Mouse (Mus musculus): ENCODE results near the gene Tigd3. TPM values are rescaled to one million over a fixed set of nuclear protein-coding genes. Genes with fewer than 3 reads are reported as not detected.

Gene Tigd3
- polyA plus RNA-seq, 1 experiment from 2014 or later: 9.5 TPM

DNA sequence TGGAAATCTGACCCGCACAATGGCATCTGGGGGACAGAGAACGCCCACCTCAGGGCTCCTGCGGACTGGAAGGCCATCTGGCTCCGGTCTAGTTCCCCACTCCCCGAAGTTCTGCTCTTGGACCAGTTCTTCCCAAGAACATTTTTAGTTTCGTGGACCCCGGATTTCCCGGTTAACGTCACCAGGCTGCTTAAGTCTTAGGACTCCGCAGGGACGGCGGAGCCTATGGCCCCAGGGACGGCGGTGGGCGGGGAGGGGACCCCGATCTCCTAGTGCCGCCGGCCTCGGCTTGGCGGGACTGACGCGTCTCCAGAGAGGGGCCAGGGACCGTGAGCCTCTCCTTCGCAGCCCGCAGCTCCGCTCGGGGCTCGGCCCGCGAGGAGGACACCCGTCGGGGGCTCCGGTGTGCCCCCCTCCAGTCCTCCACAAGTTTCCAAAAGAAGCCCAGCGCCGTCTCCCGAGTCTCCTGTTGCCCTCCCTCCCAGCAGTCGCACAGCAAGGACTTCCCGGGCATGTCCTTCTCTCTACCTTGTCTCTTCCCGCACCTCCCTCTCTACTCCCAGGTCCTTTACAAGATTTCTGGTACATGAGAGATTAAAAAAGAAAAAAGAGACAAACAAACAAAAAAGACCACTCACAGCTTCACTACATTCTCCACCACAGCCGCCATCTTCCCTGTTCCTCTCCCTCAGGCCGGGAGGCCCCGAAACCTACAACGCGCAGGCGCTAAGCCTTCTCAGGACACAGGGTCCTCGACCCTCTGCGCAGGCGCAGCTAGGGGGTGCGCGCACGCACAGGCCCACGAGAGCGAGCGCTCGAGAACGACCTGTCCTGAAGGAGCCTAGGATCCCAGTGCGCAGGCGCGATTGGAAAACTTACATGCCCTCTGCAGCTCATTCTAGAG lies 18.4 kb upstream of the Tigd3 start:
- Histone ChIP-seq H3K27me3 (ENCODE audit: low read depth, poor library complexity, severe bottlenecking) (no peaks in the 10 kb centered on the region), H3K4me1 (peaks cover 31% of the 10 kb centered on the region), H3K4me3 (peak overlapping the region; percentile 85), H3K27ac (replicated peaks) (peak overlapping the region; percentile 94), H3K36me3 (peaks cover 38% of the 10 kb centered on the region), H3K9me3 (replicated peaks) (no peaks in the 10 kb centered on the region)
- DNase-seq (ENCODE audit: low spot score): peak; percentile 100
- WGBS: under 1% methylated on average over 59 of the region's 59 CpGs

DNA sequence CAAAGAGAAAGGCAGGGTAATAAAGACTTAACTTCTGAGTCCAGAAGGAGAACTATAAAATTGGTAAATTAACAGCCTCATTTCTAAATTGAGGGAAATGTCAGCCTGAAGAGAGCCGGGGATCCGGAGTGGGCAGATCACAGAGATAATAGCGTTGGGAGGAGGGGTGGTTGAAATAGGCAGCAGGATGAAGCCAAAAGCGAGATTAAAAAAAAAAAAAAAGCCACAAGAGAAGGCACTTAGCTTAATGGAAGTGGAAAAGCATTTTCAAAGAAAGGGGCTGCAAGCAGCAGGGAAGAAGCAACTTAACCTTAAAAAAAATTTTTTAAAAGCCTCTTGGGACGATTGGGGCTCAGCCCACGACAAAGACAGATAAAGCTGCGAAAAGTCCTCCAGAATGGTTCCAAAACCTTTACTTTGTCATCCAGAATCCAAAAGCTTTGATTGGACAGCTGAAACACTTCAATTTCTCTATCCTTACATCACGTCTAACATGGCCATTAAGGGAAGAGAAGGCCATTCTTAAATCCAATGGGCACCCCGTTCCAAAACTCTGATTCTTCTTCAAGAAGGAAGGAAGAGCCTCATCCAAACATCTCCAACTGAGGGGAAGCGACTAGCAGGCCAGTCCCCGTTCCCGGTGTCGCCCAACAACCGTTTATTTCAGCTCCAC lies 17.6 kb upstream of the Tigd3 start:
- Histone ChIP-seq H3K27me3 (ENCODE audit: low read depth, poor library complexity, severe bottlenecking) (no peaks in the 10 kb centered on the region), H3K4me3 (peak overlapping the region; percentile 85), H3K27ac (replicated peaks) (peak overlapping the region; percentile 94), H3K36me3 (peaks cover 41% of the 10 kb centered on the region), H3K9me3 (replicated peaks) (no peaks in the 10 kb centered on the region), H3K4me1 (peaks cover 31% of the 10 kb centered on the region)
- DNase-seq (ENCODE audit: low spot score): no peak
- WGBS: 15% methylated on average over 14 of the region's 14 CpGs

DNA sequence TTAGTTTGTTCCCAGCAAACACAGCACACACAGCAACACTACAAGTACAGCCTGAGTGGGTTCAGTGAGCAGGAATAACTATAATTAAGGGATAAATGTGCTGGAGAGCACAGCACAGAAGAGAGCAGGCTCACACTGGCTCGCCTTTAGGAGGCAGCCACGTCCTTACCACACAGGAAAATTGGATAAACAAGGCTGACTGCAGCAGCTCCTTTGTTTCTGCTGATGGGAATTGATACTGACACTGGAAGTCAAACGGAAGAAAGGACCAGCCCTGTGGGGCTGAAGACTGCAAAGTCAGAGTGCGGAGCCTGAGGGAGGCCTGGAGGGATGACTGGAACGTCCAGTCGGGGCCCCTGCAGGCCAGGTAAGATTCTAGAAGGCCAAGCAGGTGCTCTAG lies 16.3 kb upstream of the Tigd3 start:
- Histone ChIP-seq H3K4me3 (peak overlapping the region; percentile 85), H3K4me1 (peaks cover 31% of the 10 kb centered on the region), H3K36me3 (peaks cover 52% of the 10 kb centered on the region), H3K27me3 (ENCODE audit: low read depth, poor library complexity, severe bottlenecking) (no peaks in the 10 kb centered on the region), H3K9me3 (replicated peaks) (no peaks in the 10 kb centered on the region), H3K27ac (replicated peaks) (peak overlapping the region; percentile 49)
- 74% methylated on average over 6 of the region's 6 CpGs for WGBS
- DNase-seq (ENCODE audit: low spot score): no peak

DNA sequence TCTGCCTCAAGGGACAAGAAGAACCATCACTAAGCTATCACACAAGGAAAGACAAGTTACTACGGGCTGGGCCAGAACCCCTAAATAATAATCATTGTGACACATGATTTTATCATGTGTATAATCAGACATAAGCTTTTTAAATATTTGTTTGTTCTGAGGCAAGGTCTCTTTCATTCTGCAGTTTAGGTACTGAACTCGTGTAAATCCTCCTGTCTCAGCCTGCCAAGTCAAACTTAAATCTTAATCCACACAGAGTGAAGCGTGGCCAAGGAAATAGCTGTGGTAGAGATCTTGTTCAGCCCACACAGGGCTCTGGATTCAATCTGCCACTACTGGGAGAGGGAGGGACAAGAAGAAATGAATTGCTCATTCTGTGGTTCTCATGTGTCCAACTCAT lies 13.3 kb upstream of the Tigd3 start:
- Histone ChIP-seq H3K27me3 (ENCODE audit: low read depth, poor library complexity, severe bottlenecking) (no peaks in the 10 kb centered on the region), H3K36me3 (peaks cover 75% of the 10 kb centered on the region), H3K4me1 (peaks cover 20% of the 10 kb centered on the region), H3K9me3 (replicated peaks) (no peaks in the 10 kb centered on the region), H3K4me3 (no peak overlapping the region), H3K27ac (replicated peaks) (no peak overlapping the region)
- WGBS: 95% methylated on average over 3 of the region's 3 CpGs
- no peak for DNase-seq (ENCODE audit: low spot score)

DNA sequence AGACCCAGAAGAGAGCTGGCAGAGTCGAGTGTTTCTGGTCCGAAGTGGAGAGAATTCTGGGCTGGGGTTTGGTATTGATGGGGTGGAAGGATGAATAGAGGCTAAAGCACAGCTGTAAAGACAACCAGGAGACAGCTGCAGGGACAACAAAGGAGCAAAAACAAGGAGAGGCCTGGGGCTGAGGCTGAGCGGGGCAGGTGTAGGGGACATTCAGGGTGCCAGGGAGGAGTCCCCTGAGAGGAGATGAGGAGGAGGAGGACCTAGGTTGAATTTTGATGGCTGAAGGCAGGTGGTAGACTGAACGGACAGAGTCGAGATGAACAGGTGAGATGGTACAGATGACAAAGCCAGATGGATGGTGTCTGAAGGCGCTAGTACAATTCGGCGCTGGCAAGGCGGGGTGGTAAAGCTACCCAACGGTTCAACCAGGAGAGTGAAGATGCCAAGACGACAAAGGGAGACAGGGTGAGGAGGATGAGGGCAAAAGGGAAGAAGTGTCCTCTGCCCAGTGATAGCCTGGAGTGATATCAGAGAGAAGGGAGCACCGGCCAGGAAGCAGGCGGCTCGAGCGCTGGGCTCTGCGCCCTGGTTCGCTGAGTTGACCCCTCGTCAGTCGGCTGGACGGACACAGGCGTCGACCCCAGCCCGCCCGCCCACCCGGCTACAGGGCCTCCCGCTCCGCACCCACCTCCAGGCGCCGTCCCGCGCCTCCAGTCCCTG lies 507 bp downstream of the Tigd3 start:
- Histone ChIP-seq H3K27me3 (ENCODE audit: low read depth, poor library complexity, severe bottlenecking) (no peaks in the 10 kb centered on the region), H3K27ac (replicated peaks) (peak overlapping the region; percentile 93), H3K36me3 (peaks cover 54% of the 10 kb centered on the region), H3K4me1 (peaks cover 32% of the 10 kb centered on the region), H3K4me3 (peak overlapping the region; percentile 69), H3K9me3 (replicated peaks) (no peaks in the 10 kb centered on the region)
- WGBS: 9% methylated on average over 31 of the region's 31 CpGs
- DNase-seq (ENCODE audit: low spot score): no peak

DNA sequence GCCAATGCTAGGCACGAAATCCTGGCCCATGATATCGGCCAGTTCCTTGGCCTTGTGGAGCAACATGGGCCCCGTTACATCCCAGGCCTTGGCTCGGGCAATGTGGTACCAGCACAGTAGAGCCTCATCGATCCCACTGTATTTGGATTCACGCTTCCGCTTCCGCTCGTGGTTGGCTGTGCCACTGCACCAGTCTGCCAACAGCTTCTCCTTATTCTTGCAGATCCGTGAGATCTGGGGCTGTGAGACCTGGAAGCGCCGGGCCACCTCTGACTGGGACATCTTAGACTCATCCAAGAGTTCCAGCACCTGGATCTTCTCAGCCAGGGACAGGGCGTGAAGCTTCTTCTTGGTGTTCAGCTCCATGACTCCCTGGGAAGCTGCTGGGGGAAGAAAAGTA lies 1.2 kb downstream of the Tigd3 start:
- Histone ChIP-seq H3K27ac (replicated peaks) (peak overlapping the region; percentile 93), H3K4me1 (peaks cover 32% of the 10 kb centered on the region)

DNA sequence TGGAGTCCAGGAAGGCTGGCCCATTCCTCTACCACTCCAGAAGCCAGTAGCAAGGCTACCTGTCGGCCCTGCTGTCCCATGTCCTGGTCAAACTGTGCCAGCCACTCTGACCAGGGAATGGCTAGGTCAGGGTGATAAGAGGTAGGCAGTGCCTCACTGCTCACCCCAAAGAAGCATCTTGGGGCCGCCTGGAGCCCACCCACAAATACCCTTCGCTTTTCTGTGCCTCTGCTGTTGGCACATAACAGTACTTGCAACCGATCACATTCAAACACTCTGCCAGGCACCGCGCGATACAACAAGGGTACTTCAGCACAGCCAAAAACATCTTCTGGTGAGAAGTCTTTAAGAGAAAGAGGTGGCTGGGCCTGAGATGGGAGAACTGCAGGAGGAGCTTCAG lies 1.7 kb downstream of the Tigd3 start:
- peaks cover 32% of the 10 kb centered on the region for H3K4me1 ChIP-seq
- H3K36me3 ChIP-seq: peaks cover 43% of the 10 kb centered on the region
- H3K27ac ChIP-seq (replicated peaks): no peak overlapping the region
- no peak for DNase-seq (ENCODE audit: low spot score)
- 93% methylated on average over 7 of the region's 7 CpGs for whole genome bisulfite sequencing
- no peaks in the 10 kb centered on the region for H3K27me3 ChIP-seq (ENCODE audit: low read depth, poor library complexity, severe bottlenecking)
- no peaks in the 10 kb centered on the region for H3K9me3 ChIP-seq (replicated peaks)
- H3K4me3 ChIP-seq: peak overlapping the region; percentile 69; the same call in 1 of the 2 replicates

More for the DNA sequence above, 1.2 kb downstream of the Tigd3 start:
- H3K27me3 ChIP-seq (ENCODE audit: low read depth, poor library complexity, severe bottlenecking): no peaks in the 10 kb centered on the region
- H3K9me3 ChIP-seq (replicated peaks): no peaks in the 10 kb centered on the region
- DNase-seq (ENCODE audit: low spot score): no peak
- H3K36me3 ChIP-seq: peaks cover 47% of the 10 kb centered on the region
- peak overlapping the region; percentile 69 for H3K4me3 ChIP-seq
- WGBS: 94% methylated on average over 13 of the region's 13 CpGs

DNA sequence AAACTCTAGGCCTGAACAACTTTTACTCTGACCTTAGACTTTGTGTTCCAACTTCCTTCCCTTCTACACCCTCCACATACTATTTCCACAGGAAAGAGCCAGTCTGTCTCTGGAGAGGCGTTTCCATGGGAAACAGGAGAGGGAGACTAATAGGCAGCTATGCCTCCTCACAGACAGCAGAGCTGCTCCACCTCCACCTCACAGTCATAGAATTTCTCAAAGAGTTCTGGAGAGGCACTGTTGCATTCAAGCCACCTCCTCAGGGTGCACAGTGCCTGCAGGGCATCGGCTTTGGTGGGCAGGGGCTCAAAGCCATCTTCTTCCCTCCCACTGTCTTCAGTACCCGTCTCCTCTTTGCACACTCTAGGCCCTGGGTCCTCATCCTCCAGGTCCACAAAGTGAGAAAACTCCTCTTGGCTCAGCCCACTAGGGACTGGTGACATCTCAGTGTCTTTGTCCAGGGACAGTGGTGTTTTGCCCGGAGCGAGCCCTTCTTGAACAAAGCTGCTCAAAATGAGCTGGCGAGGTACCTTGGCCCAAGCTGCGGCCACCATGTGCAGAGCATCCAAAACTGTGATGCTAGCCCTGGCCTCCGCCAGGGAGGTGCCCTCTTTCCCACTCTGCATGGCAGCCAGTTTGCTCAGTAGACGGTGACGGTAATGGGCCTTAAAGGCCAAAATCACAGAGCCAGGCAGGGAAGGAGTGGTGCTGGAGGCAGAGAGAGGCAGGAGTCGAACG lies 2.3 kb downstream of the Tigd3 start:
- Histone ChIP-seq H3K4me3 (peak overlapping the region; percentile 69; the same call in 1 of the 2 replicates), H3K9me3 (replicated peaks) (no peaks in the 10 kb centered on the region), H3K4me1 (peaks cover 32% of the 10 kb centered on the region), H3K27ac (replicated peaks) (no peak overlapping the region), H3K36me3 (peaks cover 37% of the 10 kb centered on the region), H3K27me3 (ENCODE audit: low read depth, poor library complexity, severe bottlenecking) (no peaks in the 10 kb centered on the region)
- no peak for DNase-seq (ENCODE audit: low spot score)
- 94% methylated on average over 12 of the region's 12 CpGs for WGBS

DNA sequence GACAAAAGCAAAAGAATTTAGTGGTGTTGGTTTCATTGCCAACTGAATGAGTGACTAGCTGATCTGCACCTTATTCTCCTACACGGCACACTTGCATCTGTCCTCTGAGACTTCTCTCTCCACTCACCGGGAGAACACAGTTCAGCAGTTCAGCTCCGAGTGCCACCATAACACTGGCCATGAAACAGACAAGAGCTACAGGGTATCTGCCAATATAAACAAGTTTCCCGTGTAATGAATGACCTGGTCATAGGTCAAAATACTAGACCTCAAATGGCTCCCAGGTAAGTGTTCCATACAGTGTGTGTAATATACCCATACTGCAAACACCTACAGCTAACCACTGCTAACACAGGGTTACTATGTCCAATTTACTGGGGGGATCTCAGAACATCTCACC lies 4.7 kb downstream of the Tigd3 start:
- WGBS: 82% methylated on average over 4 of the region's 4 CpGs
- Histone ChIP-seq H3K4me1 (peaks cover 26% of the 10 kb centered on the region), H3K27ac (replicated peaks) (no peak overlapping the region), H3K9me3 (replicated peaks) (no peaks in the 10 kb centered on the region), H3K27me3 (ENCODE audit: low read depth, poor library complexity, severe bottlenecking) (no peaks in the 10 kb centered on the region), H3K4me3 (no peak overlapping the region), H3K36me3 (peaks cover 17% of the 10 kb centered on the region)
- DNase-seq (ENCODE audit: low spot score): no peak

DNA sequence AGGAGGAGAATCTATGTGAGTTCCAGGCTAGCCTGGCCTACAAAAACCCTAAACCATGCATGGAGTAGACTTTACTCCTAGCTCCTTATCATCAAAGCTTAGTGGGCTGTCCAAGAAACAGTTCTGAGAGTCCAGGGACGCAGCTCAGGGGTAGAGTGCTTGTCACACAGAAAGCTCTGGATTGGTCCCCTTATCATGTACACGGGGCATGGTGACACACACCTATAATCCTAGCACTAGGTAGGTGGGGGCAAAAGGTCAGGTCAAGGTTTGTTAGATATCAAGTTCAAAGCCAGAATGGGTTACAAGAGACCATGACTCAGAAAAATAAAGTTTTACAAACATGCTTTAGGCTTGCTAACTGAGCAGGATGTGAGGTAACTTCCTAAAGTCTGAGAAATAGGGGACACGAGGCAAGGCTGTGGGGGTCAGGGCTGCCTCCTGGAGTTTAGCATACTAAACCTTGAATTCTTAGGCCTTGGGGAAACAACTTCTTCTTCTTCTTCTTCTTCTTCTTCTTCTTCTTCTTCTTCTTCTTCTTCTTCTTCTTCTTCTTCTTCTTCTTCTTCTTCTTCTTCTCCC lies 6.6 kb downstream of the Tigd3 start:
- H3K27me3 ChIP-seq (ENCODE audit: low read depth, poor library complexity, severe bottlenecking): no peaks in the 10 kb centered on the region
- 78% methylated on average over 3 of the region's 3 CpGs for WGBS
- no peak overlapping the region for H3K27ac ChIP-seq (replicated peaks)
- no peak for DNase-seq (ENCODE audit: low spot score)
- no peaks in the 10 kb centered on the region for H3K9me3 ChIP-seq (replicated peaks)
- peaks cover 11% of the 10 kb centered on the region for H3K36me3 ChIP-seq
- H3K4me1 ChIP-seq: peaks cover 9% of the 10 kb centered on the region
- H3K4me3 ChIP-seq: no peak overlapping the region

DNA sequence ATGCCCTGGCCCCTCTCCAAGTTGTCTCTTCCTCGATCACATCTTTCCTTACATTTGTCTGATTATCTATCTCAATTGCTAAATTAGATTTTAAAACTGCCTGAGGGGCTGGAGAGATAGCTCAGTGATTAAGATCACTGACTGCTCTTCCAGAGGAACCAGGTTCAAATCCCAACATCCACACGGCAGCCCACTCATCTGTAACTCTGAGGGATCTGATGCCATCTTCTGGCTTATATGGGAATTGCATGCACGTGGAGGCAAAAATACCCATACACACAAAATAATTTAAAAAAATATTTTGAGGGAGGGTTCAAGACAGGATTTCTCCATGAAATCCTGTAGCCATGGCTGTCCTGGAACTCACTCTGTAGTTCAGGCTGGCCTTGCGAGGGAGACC lies 8.1 kb downstream of the Tigd3 start:
- no peaks in the 10 kb centered on the region for H3K4me1 ChIP-seq
- H3K36me3 ChIP-seq: no peaks in the 10 kb centered on the region
- no peak overlapping the region for H3K4me3 ChIP-seq
- H3K27ac ChIP-seq (replicated peaks): no peak overlapping the region
- H3K9me3 ChIP-seq (replicated peaks): no peaks in the 10 kb centered on the region
- H3K27me3 ChIP-seq (ENCODE audit: low read depth, poor library complexity, severe bottlenecking): no peaks in the 10 kb centered on the region
- 62% methylated on average over 4 of the region's 4 CpGs for WGBS
- DNase-seq (ENCODE audit: low spot score): no peak

DNA sequence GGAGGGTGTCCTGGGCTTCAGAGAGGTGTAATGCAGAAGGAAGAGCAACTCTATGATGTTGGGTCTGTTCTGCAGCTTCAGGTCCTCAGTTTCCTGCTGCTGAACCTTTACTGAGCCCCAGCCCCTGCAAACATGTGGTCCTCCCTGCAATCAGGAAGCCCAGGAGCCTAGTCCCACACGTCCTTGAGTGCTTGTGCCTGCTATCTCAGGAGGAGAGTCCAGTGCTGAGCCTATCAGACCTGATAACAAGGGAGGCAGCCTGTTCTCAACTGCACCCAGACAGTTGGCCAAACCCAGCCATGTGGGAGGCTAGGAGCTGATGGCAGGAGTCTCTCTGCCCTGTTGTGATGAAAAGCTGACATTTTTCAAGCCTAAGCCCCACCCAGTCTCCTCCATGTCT lies 10.0 kb downstream of the Tigd3 start:
- no peak for DNase-seq (ENCODE audit: low spot score)
- no peak overlapping the region for H3K4me3 ChIP-seq
- H3K9me3 ChIP-seq (replicated peaks): no peaks in the 10 kb centered on the region
- H3K36me3 ChIP-seq: no peaks in the 10 kb centered on the region
- 76% methylated on average over 1 of the region's 1 CpGs for WGBS
- H3K4me1 ChIP-seq: no peaks in the 10 kb centered on the region
- H3K27me3 ChIP-seq (ENCODE audit: low read depth, poor library complexity, severe bottlenecking): no peaks in the 10 kb centered on the region
- H3K27ac ChIP-seq (replicated peaks): 0 out of 2 replicates have a peak overlapping the region, but pooled peaks have one; percentile 28
